ENCODE assay signal across 17 mouse cellular contexts in genomic region chr11:120962050-120962771, GRCm38 (mm10).
"Had no signal": no experiment of that assay in that cellular context is flagged by ENCODE, and none has a peak within 500 bp of the region (broad histone marks: within the 10 kb centered on the region; RNA-seq: fewer than 3 reads in every experiment).

No protein-coding gene starts in this region.

- H3K9ac ChIP-seq: liver, embryonic 13.5 days; lung, embryonic 15.5 days; midbrain, embryonic 13.5 days had no signal

- H3K4me3 ChIP-seq: liver, embryonic 13.5 days; lung, embryonic 15.5 days; megakaryocyte, embryonic 14.5 days; midbrain, embryonic 10.5 days; midbrain, embryonic 13.5 days had no signal

- H3K27ac ChIP-seq: kidney, postnatal 0 days; lung, embryonic 15.5 days; midbrain, embryonic 10.5 days; midbrain, embryonic 13.5 days had no signal

- H3K27me3 ChIP-seq: liver, embryonic 13.5 days; lung, embryonic 15.5 days; megakaryocyte, embryonic 14.5 days; midbrain, embryonic 13.5 days had no signal

- H3K4me2 ChIP-seq: liver, embryonic 13.5 days; lung, embryonic 15.5 days; midbrain, embryonic 13.5 days had no signal

- DNase-seq: kidney, adult 2 months; kidney, postnatal 25 days; layer of hippocampus, postnatal 36 days; left cerebral cortex, postnatal 4 days; liver, embryonic 13.5 days; lung, adult 18-20 months; lung, postnatal 10 days; lung, postnatal 36 days; thymus, adult 18-20 months; thymus, postnatal 36 days had no signal

- H3K9me3 ChIP-seq: liver, embryonic 13.5 days; lung, embryonic 15.5 days; megakaryocyte, embryonic 14.5 days; midbrain, embryonic 10.5 days; midbrain, embryonic 13.5 days had no signal

- ATAC-seq: intestine, postnatal 0 days; midbrain, embryonic 13.5 days; midbrain, embryonic 16.5 days had no signal
